12 mouse cellular contexts compared by ENCODE assay signal in genomic region chr12:16893039-16893438, GRCm38 (mm10). TPM values are rescaled to one million over a fixed set of nuclear protein-coding genes. Genes with fewer than 3 reads are reported as not detected.
A peak's percentile ranks its signal among the peaks of the same experiment; 100 is the strongest.
DNase-seq lines count a peak whose midpoint lies in the region; ATAC-seq and TF ChIP-seq lines count a peak whose summit lies in the region.
"Had no signal": no experiment of that assay in that cellular context is flagged by ENCODE, and none has a peak within 500 bp of the region (broad histone marks: within the 10 kb centered on the region; RNA-seq: fewer than 3 reads in every experiment).

No protein-coding gene starts in this region.

- no peak for TF ChIP-seq CTCF in lung, embryonic 14.5 days (IDR thresholded peaks at IDR 0.05; ENCODE audit: low read depth)
- no peak for TF ChIP-seq CTCF in heart, postnatal 0 days (IDR thresholded peaks at IDR 0.05; ENCODE audit: low read depth)

- H3K4me1 ChIP-seq in heart, embryonic 11.5 days (ENCODE audit: control insufficient read depth, insufficient read depth, low read length): peaks cover 11% of the 10 kb centered on the region
- peaks cover 14% of the 10 kb centered on the region for H3K4me1 ChIP-seq in lung, embryonic 14.5 days (ENCODE audit: insufficient read depth)
- peaks cover 12% of the 10 kb centered on the region for H3K4me1 ChIP-seq in heart, postnatal 0 days (ENCODE audit: control insufficient read depth, insufficient read depth)
- 0 out of 2 replicates have a peak, but pooled peaks cover 12% of the 10 kb centered on the region for H3K4me1 ChIP-seq in stomach, embryonic 15.5 days
- peaks cover 22% of the 10 kb centered on the region for H3K4me1 ChIP-seq in midbrain, embryonic 16.5 days (ENCODE audit: control insufficient read depth, insufficient read depth, low read length)

- no peak overlapping the region for H3K9ac ChIP-seq in heart, embryonic 11.5 days (ENCODE audit: low read depth, low read length)
- H3K9ac ChIP-seq in lung, embryonic 14.5 days: no peak overlapping the region
- H3K9ac ChIP-seq in heart, postnatal 0 days (replicated peaks; ENCODE audit: low read depth, low read length): no peak overlapping the region
- no peak overlapping the region for H3K9ac ChIP-seq in stomach, embryonic 15.5 days
- no peak overlapping the region for H3K9ac ChIP-seq in midbrain, embryonic 16.5 days (ENCODE audit: low read depth, low read length)

- ATAC-seq in heart, embryonic 11.5 days (replicated peaks; ENCODE audit: insufficient number of reproducible peaks, low FRiP score, low TSS enrichment): no peak
- ATAC-seq in lung, embryonic 14.5 days (ENCODE audit: insufficient read depth): no peak
- ATAC-seq in heart, postnatal 0 days (ENCODE audit: insufficient read depth, low read depth): no peak
- ATAC-seq in stomach, embryonic 15.5 days (ENCODE audit: insufficient read depth, low FRiP score, low read depth): no peak
- no peak for ATAC-seq in midbrain, embryonic 16.5 days
- ATAC-seq: forebrain, embryonic 16.5 days; hindbrain, postnatal 0 days had no signal

- DNase-seq in heart, adult 18-20 months: no peak
- no peak for DNase-seq in lung, embryonic 14.5 days
- no peak for DNase-seq in lung, postnatal 25 days (ENCODE audit: low spot score)
- no peak for DNase-seq in heart, postnatal 0 days (ENCODE audit: low spot score)
- no peak for DNase-seq in thymus, postnatal 36 days
- DNase-seq: cerebellum, postnatal 25 days; gastrocnemius, postnatal 25 days had no signal

- 74% methylated on average over 2 of the region's 2 CpGs for WGBS in heart, embryonic 11.5 days (ENCODE audit: insufficient replicate concordance)
- WGBS in lung, embryonic 14.5 days: 80% methylated on average over 2 of the region's 2 CpGs
- WGBS in heart, postnatal 0 days: 92% methylated on average over 2 of the region's 2 CpGs
- WGBS in stomach, embryonic 15.5 days: 82% methylated on average over 2 of the region's 2 CpGs
- WGBS in midbrain, embryonic 16.5 days: 81% methylated on average over 2 of the region's 2 CpGs

- no peak overlapping the region for H3K4me3 ChIP-seq in heart, embryonic 11.5 days (ENCODE audit: low read depth, low read length)
- H3K4me3 ChIP-seq in lung, embryonic 14.5 days (ENCODE audit: low read depth, low read length): no peak overlapping the region
- H3K4me3 ChIP-seq in heart, postnatal 0 days (ENCODE audit: low read depth, low read length): no peak overlapping the region
- H3K4me3 ChIP-seq in stomach, embryonic 15.5 days (replicated peaks): no peak overlapping the region
- no peak overlapping the region for H3K4me3 ChIP-seq in midbrain, embryonic 16.5 days (ENCODE audit: low read depth, low read length)

- no peaks in the 10 kb centered on the region for H3K9me3 ChIP-seq in heart, embryonic 11.5 days (replicated peaks; ENCODE audit: control insufficient read depth, low read length)
- H3K9me3 ChIP-seq in lung, embryonic 14.5 days (ENCODE audit: low read depth, low read length): no peaks in the 10 kb centered on the region
- no peaks in the 10 kb centered on the region for H3K9me3 ChIP-seq in heart, postnatal 0 days (replicated peaks; ENCODE audit: control insufficient read depth, low read length)
- H3K9me3 ChIP-seq in stomach, embryonic 15.5 days: no peaks in the 10 kb centered on the region
- H3K9me3 ChIP-seq in midbrain, embryonic 16.5 days (replicated peaks; ENCODE audit: control insufficient read depth, low read length, poor library complexity, severe bottlenecking): no peaks in the 10 kb centered on the region

- no peak for TF ChIP-seq EP300 in heart, postnatal 0 days (IDR thresholded peaks at IDR 0.05; ENCODE audit: low read depth)

- H3K36me3 ChIP-seq in heart, embryonic 11.5 days (ENCODE audit: control insufficient read depth, insufficient read depth, low read length): no peaks in the 10 kb centered on the region
- no peaks in the 10 kb centered on the region for H3K36me3 ChIP-seq in lung, embryonic 14.5 days (ENCODE audit: insufficient read depth)
- no peaks in the 10 kb centered on the region for H3K36me3 ChIP-seq in heart, postnatal 0 days (replicated peaks; ENCODE audit: control insufficient read depth, insufficient read depth, low read length)
- no peaks in the 10 kb centered on the region for H3K36me3 ChIP-seq in stomach, embryonic 15.5 days
- H3K36me3 ChIP-seq in midbrain, embryonic 16.5 days (ENCODE audit: control insufficient read depth, insufficient read depth, low read length): no peaks in the 10 kb centered on the region

- H3K4me2 ChIP-seq in heart, embryonic 11.5 days: 0 out of 2 replicates have a peak overlapping the region, but pooled peaks have one; percentile 85
- no peak overlapping the region; the same call in 1 of the 2 replicates for H3K4me2 ChIP-seq in lung, embryonic 14.5 days
- H3K4me2 ChIP-seq in heart, postnatal 0 days (ENCODE audit: low read depth, low read length): no peak overlapping the region
- H3K4me2 ChIP-seq in stomach, embryonic 15.5 days: no peak overlapping the region
- no peak overlapping the region for H3K4me2 ChIP-seq in midbrain, embryonic 16.5 days (ENCODE audit: low read length)

- no peak overlapping the region; the same call in 1 of the 2 replicates for H3K27ac ChIP-seq in heart, embryonic 11.5 days (ENCODE audit: low read depth, low read length)
- H3K27ac ChIP-seq in lung, embryonic 14.5 days (ENCODE audit: low read depth): 0 out of 2 replicates have a peak overlapping the region, but pooled peaks have one; percentile 99
- peak overlapping the region; percentile 98 for H3K27ac ChIP-seq in heart, postnatal 0 days (ENCODE audit: low read depth)
- peak overlapping the region; percentile 98; the same call in 1 of the 2 replicates for H3K27ac ChIP-seq in stomach, embryonic 15.5 days
- H3K27ac ChIP-seq in midbrain, embryonic 16.5 days (ENCODE audit: low read length): no peak overlapping the region

- H3K27me3 ChIP-seq in heart, embryonic 11.5 days (ENCODE audit: control insufficient read depth, insufficient read depth, low read length): no peaks in the 10 kb centered on the region
- no peaks in the 10 kb centered on the region for H3K27me3 ChIP-seq in lung, embryonic 14.5 days (ENCODE audit: insufficient read depth, low read length)
- H3K27me3 ChIP-seq in heart, postnatal 0 days (ENCODE audit: control insufficient read depth, insufficient read depth, low read length): no peaks in the 10 kb centered on the region
- no peaks in the 10 kb centered on the region for H3K27me3 ChIP-seq in stomach, embryonic 15.5 days (replicated peaks)
- H3K27me3 ChIP-seq in midbrain, embryonic 16.5 days (ENCODE audit: control insufficient read depth, insufficient read depth, low read depth, low read length): no peaks in the 10 kb centered on the region

RNA-seq across cellular contexts. Expression of gene Rock2, which starts 1.7 kb away (rescaled TPM):
- polyA plus RNA-seq in heart, embryonic 11.5 days (2014; fragmentation: Nextera tagmentation; extraction: Ambion mirVana): 19.8 and 22.2 TPM in 2 replicates
- 10 to 100 TPM; 78.3 to 79.9 TPM for total RNA-seq in heart, adult 18-20 months (2021)
- polyA plus RNA-seq in lung, embryonic 14.5 days (2014; fragmentation: Nextera tagmentation; extraction: Ambion mirVana): 22.6 and 23.2 TPM in 2 replicates
- total RNA-seq in heart, postnatal 0 days (2014; rRNA removed; ENCODE audit: low replicate concordance): 49.2 and 50.6 TPM in 2 replicates
- 22.8 and 24.6 TPM in 2 replicates for polyA plus RNA-seq in heart, postnatal 0 days (2015; fragmentation: Nextera tagmentation; extraction: Ambion mirVana)
- 20.5 and 21.7 TPM in 2 replicates for polyA plus RNA-seq in stomach, embryonic 15.5 days (2015; fragmentation: Nextera tagmentation; extraction: Ambion mirVana)
- polyA plus RNA-seq in midbrain, embryonic 16.5 days (2015; fragmentation: Nextera tagmentation; extraction: Ambion mirVana): 12.5 and 14.5 TPM in 2 replicates

Comparison
In these comparisons a context has a peak if more than half of its experiments do, and no peak if none do; other contexts are left out.
1. H3K27ac ChIP-seq: peak in lung, embryonic 14.5 days (single experiment), heart, postnatal 0 days (single experiment) and stomach, embryonic 15.5 days (single experiment); none in heart, embryonic 11.5 days (single experiment) and midbrain, embryonic 16.5 days (single experiment).